Mouse (Mus musculus) mouse trophoblast stem cell (cell line): ENCODE measurements around the gene Olfr314.
"Not testable (repeated sequence)": the region's sequence is repeated elsewhere in the genome, so short reads cannot be mapped to it uniquely, and the experiment has no call there.

Source experiments
- in situ Hi-C, 2 experiments: fragments of 300-500 bp; cut with MseI, MboI; formaldehyde crosslinking; loops; 2 replicates in 1 of 2; 3 replicates in 1 of 2; pipeline ENCODE4 v1.15.1; 2025

Olfr314 gene

DNA sequence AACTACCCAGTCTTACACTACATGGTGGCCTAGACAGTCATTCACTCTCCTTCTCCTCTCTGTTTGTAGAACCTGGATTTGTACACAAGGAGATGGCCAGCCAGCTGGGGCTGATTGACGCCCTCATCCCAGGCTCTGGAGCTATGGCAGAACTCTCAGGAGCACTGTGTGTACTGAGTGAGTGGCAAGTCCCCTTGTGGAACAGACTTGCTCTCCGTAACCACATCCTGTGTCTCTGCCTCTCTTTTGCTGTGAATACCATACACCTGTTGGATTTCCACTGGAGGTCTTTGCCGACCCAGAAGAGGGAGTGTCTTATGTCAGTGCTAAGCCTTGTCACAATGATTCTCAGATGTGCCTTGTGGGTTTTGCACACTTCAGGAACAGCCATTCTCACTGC lies 49.8 kb downstream of the Olfr314 start:
- in situ Hi-C loops = not testable (repeated sequence)
